Mouse (Mus musculus) E14TG2a.4 (cell line): Measurements from ENCODE around the gene Nudt4.

Source experiments
- CTCF ChIP-seq: conservative IDR thresholded peaks from 2 replicates; pipeline ENCODE4 v1.5.1; 2014; ENCODE audit warnings: low read length
- NANOG ChIP-seq: IDR thresholded peaks from 2 replicates; pipeline ENCODE4 v1.6.1; 2014; ENCODE audit warnings: borderline replicate concordance, low read length, mixed read lengths
- POU5F1 ChIP-seq: IDR thresholded peaks from 2 replicates; pipeline ENCODE4 v1.6.1; 2014; ENCODE audit warnings: low read length, borderline replicate concordance

- TF ChIP-seq NANOG, result no peak
- no peak for TF ChIP-seq CTCF
- TF ChIP-seq POU5F1, result no peak
Observed at GRCm38 (mm10) chr10:95515293-95515931, 48.5 kb downstream of the Nudt4 start.
